Mouse (Mus musculus): ENCODE results near the gene Csf3.

DNA sequence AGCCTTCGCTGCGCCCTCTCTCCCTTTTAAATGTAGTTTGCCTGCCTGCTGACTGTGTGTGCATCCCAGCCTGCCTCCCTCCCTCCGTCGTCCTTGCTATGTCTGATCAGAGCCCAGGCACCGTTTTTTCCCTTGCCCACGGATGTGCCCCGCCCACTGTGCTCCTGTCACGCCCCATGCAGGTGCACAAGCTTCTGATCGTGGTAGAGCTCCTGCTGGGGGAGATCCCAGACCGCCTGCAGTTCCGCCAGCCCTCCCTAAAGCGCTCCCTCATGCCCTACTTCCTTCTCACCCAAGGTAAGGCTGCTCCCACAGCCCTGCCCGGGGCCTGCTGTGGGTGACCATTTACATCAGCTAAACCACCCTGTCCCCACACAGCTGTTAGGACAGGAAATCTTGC lies 7.9 kb upstream of the Csf3 start:
- TF ChIP-seq FLI1 (IDR thresholded peaks at IDR 0.05; ENCODE audit: low read length): no peak
- no peak for TF ChIP-seq GATA1 (IDR thresholded peaks at IDR 0.05; ENCODE audit: borderline replicate concordance, low read length)

Data from megakaryocyte, embryonic 14.5 days (primary cell).